Mouse (Mus musculus) MEL (cell line): ENCODE data around the gene Eapp. TPM values are rescaled to one million over a fixed set of nuclear protein-coding genes. Genes with fewer than 3 reads are reported as not detected.

Experiments used
- DNase-seq: peaks from one replicate; pipeline ENCODE4 v3.0.0; 2011; ENCODE audit warnings: low read depth, low spot score
- H3K27ac ChIP-seq: 2 replicates; pipeline ENCODE4 v1.5.1; 2012; ENCODE audit warnings: low read depth, mild to moderate bottlenecking, control low read depth, low read length, moderate library complexity; ENCODE audit not compliant: control insufficient read depth
- H3K27me3 ChIP-seq, 2 experiments: fragments of 150-350 bp in 1 of 2; sonication (generic) in 1 of 2; 2 replicates each; pipeline ENCODE4 v1.6.1; 2012; ENCODE audit warnings: low read length in 2 of 2, mild to moderate bottlenecking in 2 of 2, improper control_type of control experiment in 1 of 2, moderate library complexity in 1 of 2; ENCODE audit not compliant: insufficient read depth in 2 of 2, control insufficient read depth in 1 of 2
- H3K36me3 ChIP-seq, 2 experiments: 2 replicates each; pipeline ENCODE4 v1.6.1; 2012 to 2014; ENCODE audit warnings: low read length in 2 of 2, improper control_type of control experiment in 1 of 2, inconsistent platforms in 1 of 2, mild to moderate bottlenecking in 1 of 2; ENCODE audit not compliant: insufficient read depth in 2 of 2, control insufficient read depth in 1 of 2
- H3K4me1 ChIP-seq, 2 experiments: fragments of 150-350 bp in 1 of 2; sonication (generic) in 1 of 2; 2 replicates each; pipeline ENCODE4 v1.6.1; 2012; ENCODE audit warnings: low read length in 2 of 2, improper control_type of control experiment in 1 of 2, mild to moderate bottlenecking in 1 of 2; ENCODE audit not compliant: insufficient read depth in 2 of 2, control insufficient read depth in 1 of 2
- H3K4me3 ChIP-seq, 2 experiments: fragments of 150-350 bp in 1 of 2; sonication (generic) in 1 of 2; 2 replicates each; pipeline ENCODE4 v1.5.1; 2012; ENCODE audit warnings: low read depth in 2 of 2, low read length in 2 of 2, mild to moderate bottlenecking in 2 of 2, moderate library complexity in 2 of 2, control low read depth in 1 of 2, improper control_type of control experiment in 1 of 2; ENCODE audit not compliant: control insufficient read depth in 1 of 2, insufficient read depth in 1 of 2
- H3K79me2 ChIP-seq: 2 replicates; pipeline ENCODE4 v1.6.1; 2012; ENCODE audit warnings: mild to moderate bottlenecking, low read length, moderate library complexity; ENCODE audit not compliant: control insufficient read depth, poor library complexity, insufficient read depth
- H3K9ac ChIP-seq: 2 replicates; pipeline ENCODE4 v1.6.1; 2012; ENCODE audit warnings: low read depth, mild to moderate bottlenecking, control low read depth, low read length, moderate library complexity; ENCODE audit not compliant: control insufficient read depth, poor library complexity, severe bottlenecking
- H3K9me3 ChIP-seq: fragments of 150-350 bp; sonication (generic); replicated peaks from 2 replicates; pipeline ENCODE4 v1.6.1; 2012; ENCODE audit warnings: mild to moderate bottlenecking, low read length, improper control_type of control experiment, moderate library complexity; ENCODE audit not compliant: insufficient read depth
- E2F4 ChIP-seq: IDR thresholded peaks from 2 replicates; pipeline ENCODE4 v1.6.1; 2011; ENCODE audit warnings: low read depth, low read length, improper control_type of control experiment, borderline replicate concordance
- EP300 ChIP-seq, 2 experiments: IDR thresholded peaks; 2 replicates each; pipeline ENCODE4 v1.6.1; 2011; ENCODE audit warnings: improper control_type of control experiment in 2 of 2, low read length in 2 of 2, low read depth in 1 of 2, mild to moderate bottlenecking in 1 of 2
- ETS1 ChIP-seq: IDR thresholded peaks from 2 replicates; pipeline ENCODE4 v1.6.1; 2012; ENCODE audit warnings: low read depth, mild to moderate bottlenecking, inconsistent platforms, low read length, improper control_type of control experiment, moderate library complexity
- GABPA ChIP-seq: IDR thresholded peaks from 2 replicates; pipeline ENCODE4 v1.6.1; 2012; ENCODE audit warnings: low read depth, mild to moderate bottlenecking, inconsistent platforms, low read length, improper control_type of control experiment, moderate library complexity
- HCFC1 ChIP-seq: IDR thresholded peaks from 2 replicates; pipeline ENCODE4 v1.6.1; 2012; ENCODE audit warnings: low read depth, mild to moderate bottlenecking, inconsistent platforms, low read length, improper control_type of control experiment, moderate library complexity
- KAT2A ChIP-seq: conservative IDR thresholded peaks from 2 replicates; pipeline ENCODE4 v1.6.1; 2012; ENCODE audit warnings: low read depth, low read length, improper control_type of control experiment, inconsistent platforms
- MAFK ChIP-seq: IDR thresholded peaks from 2 replicates; pipeline ENCODE4 v1.6.1; 2011; ENCODE audit warnings: low read depth, mild to moderate bottlenecking, low read length, improper control_type of control experiment, borderline replicate concordance
- MAX ChIP-seq: IDR thresholded peaks from 2 replicates; pipeline ENCODE4 v1.6.1; 2011; ENCODE audit warnings: low read length, improper control_type of control experiment
- MEF2A ChIP-seq: IDR thresholded peaks from 2 replicates; pipeline ENCODE4 v1.6.1; 2014; ENCODE audit warnings: low read depth, mild to moderate bottlenecking, inconsistent platforms, low read length, improper control_type of control experiment; ENCODE audit not compliant: poor library complexity, insufficient replicate concordance, severe bottlenecking; ENCODE audit errors: extremely low read depth
- MYB ChIP-seq: IDR thresholded peaks from 2 replicates; pipeline ENCODE4 v1.6.1; 2011; ENCODE audit warnings: mild to moderate bottlenecking, low read depth, low read length, improper control_type of control experiment
- NRF1 ChIP-seq: IDR thresholded peaks from 2 replicates; pipeline ENCODE4 v1.6.1; 2014; ENCODE audit warnings: low read depth, mild to moderate bottlenecking, inconsistent platforms, low read length, improper control_type of control experiment, moderate library complexity; ENCODE audit not compliant: poor library complexity, insufficient read depth, severe bottlenecking
- POLR2AphosphoS2 ChIP-seq: IDR thresholded peaks from 2 replicates; pipeline ENCODE4 v1.6.1; 2011; ENCODE audit warnings: low read length, improper control_type of control experiment
- RAD21 ChIP-seq: IDR thresholded peaks from 2 replicates; pipeline ENCODE4 v1.6.1; 2011; ENCODE audit warnings: mild to moderate bottlenecking, low read depth, low read length, improper control_type of control experiment
- RCOR1 ChIP-seq: IDR thresholded peaks from 2 replicates; pipeline ENCODE4 v1.6.1; 2012; ENCODE audit warnings: low read depth, mild to moderate bottlenecking, inconsistent platforms, low read length, improper control_type of control experiment
- SIN3A ChIP-seq: IDR thresholded peaks from 2 replicates; pipeline ENCODE4 v1.6.1; 2012; ENCODE audit warnings: low read length, improper control_type of control experiment, inconsistent platforms
- SMC3 ChIP-seq: IDR thresholded peaks from 2 replicates; pipeline ENCODE4 v1.6.1; 2011; ENCODE audit warnings: low read depth, low read length, improper control_type of control experiment
- UBTF ChIP-seq: IDR thresholded peaks from 2 replicates; pipeline ENCODE4 v1.6.1; 2012; ENCODE audit warnings: low read depth, mild to moderate bottlenecking, inconsistent platforms, low read length, improper control_type of control experiment, moderate library complexity, borderline replicate concordance; ENCODE audit not compliant: insufficient read depth
- USF2 ChIP-seq, 2 experiments: IDR thresholded peaks; 2 replicates each; pipeline ENCODE4 v1.6.1; 2011 to 2012; ENCODE audit warnings: improper control_type of control experiment in 2 of 2, low read length in 2 of 2, borderline replicate concordance in 1 of 2, inconsistent platforms in 1 of 2, low read depth in 1 of 2, mild to moderate bottlenecking in 1 of 2; ENCODE audit not compliant: insufficient read depth in 1 of 2
- ZKSCAN1 ChIP-seq: IDR thresholded peaks from 2 replicates; pipeline ENCODE4 v1.6.1; 2012; ENCODE audit warnings: low read depth, mild to moderate bottlenecking, inconsistent platforms, low read length, improper control_type of control experiment, moderate library complexity
- ZMIZ1 ChIP-seq: IDR thresholded peaks from 2 replicates; pipeline ENCODE4 v1.6.1; 2012; ENCODE audit warnings: low read depth, mild to moderate bottlenecking, inconsistent platforms, low read length, improper control_type of control experiment, moderate library complexity
- ZNF384 ChIP-seq: IDR thresholded peaks from 2 replicates; pipeline ENCODE4 v1.6.1; 2012; ENCODE audit warnings: low read depth, mild to moderate bottlenecking, inconsistent platforms, low read length, improper control_type of control experiment
- polyA plus RNA-seq, 2 experiments: library from polyadenylated mRNA; stranded (reverse) in 1 of 2; unstranded in 1 of 2; fragments of >175 nt in 1 of 2; fragments of >200 nt in 1 of 2; gene quantifications; 2 replicates each; pipeline versions ENCODE4 v1.2.1 to v1.2.4; 2012; ENCODE audit warnings: low replicate concordance in 2 of 2, low read depth in 1 of 2; ENCODE audit not compliant: insufficient read length in 2 of 2, insufficient read depth in 1 of 2, missing spikeins in 1 of 2
- total RNA-seq: library from RNA; depleted of rRNA; stranded (reverse); fragments of 300-350 nt; gene quantifications from 2 replicates; pipeline ENCODE4 v1.2.3, GENCODE M21; 2012

Gene Eapp
- total and polyA plus RNA-seq, 3 experiments = 50.4 to 50.7 TPM; not detected in 1

DNA sequence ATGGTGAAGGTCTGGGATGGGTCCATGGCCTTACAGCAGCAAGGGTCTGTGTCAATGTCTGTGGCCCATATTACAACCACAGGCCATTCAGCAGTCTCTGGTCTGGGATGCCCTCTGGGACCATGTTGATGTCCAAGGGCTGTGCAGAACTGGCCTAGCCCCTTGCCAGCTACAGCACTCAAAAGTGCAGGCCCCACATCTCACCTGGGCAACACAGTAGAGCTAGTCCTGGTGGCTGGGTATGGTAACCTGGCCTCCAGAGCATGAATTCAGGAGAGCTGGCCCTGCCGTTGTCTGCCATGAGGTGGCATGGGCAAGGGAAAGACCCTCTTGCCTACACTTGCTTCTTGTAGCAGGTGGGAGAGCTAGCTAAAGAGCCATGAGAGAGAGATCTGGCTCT is 27.6 kb downstream of the Eapp start:
- DNase-seq = no peak
- Histone ChIP-seq H3K4me1 (no peaks in the 10 kb centered on the region), H3K79me2 (no peaks in the 10 kb centered on the region)
- no peak for TF ChIP-seq USF2 (IDR thresholded peaks at IDR 0.05; ENCODE audit: borderline replicate concordance in 1 of 2, insufficient read depth in 1 of 2, low read depth in 1 of 2, low read length in 2 of 2)
- TF ChIP-seq RCOR1 = no peak
- TF ChIP-seq SMC3 = no peak
- TF ChIP-seq GABPA = no peak
- TF ChIP-seq KAT2A = no peak
- no peak for TF ChIP-seq HCFC1
- TF ChIP-seq MYB = no peak
- TF ChIP-seq ZNF384 = no peak
- TF ChIP-seq ETS1 = no peak
- TF ChIP-seq ZKSCAN1 = no peak
- no peak for TF ChIP-seq RAD21
- TF ChIP-seq MAX = no peak
- TF ChIP-seq, all 39 proteins: peak for 0
- no peak overlapping the region for H3K4me3 ChIP-seq
- H3K27ac ChIP-seq = no peak overlapping the region
- H3K36me3 ChIP-seq = peaks cover 0 to 4% of the 10 kb centered on the region in 2 experiments; a peak in 2 of 4 replicates
- no peaks in the 10 kb centered on the region for H3K27me3 ChIP-seq
- H3K9me3 ChIP-seq = no peaks in the 10 kb centered on the region
- no peak overlapping the region for H3K9ac ChIP-seq

DNA sequence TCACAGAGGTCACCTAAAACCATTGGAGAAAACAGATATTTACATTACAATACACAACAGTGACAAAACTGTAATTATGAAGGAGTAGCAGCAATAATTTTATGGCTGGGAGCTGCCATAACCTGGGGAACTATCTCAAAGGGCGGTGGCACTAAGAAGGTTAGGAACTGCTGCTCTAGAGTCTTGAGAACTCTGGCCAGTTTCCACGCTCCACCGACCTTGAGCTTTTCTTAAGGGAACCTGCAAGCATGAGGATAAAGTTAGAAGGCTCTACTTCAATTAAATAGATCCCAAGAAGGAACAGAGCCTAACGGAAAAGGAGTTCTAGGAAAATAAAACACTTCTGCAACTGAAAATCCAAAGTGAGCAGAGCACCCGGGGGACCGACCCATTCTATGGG is 30.2 kb downstream of the Eapp start:
- TF ChIP-seq SIN3A (no peak), MAX (no peak), ZMIZ1 (no peak), EP300 (IDR thresholded peaks at IDR 0.05; ENCODE audit: low read depth in 1 of 2, low read length in 2 of 2) (no peak), USF2 (IDR thresholded peaks at IDR 0.05; ENCODE audit: borderline replicate concordance in 1 of 2, insufficient read depth in 1 of 2, low read depth in 1 of 2, low read length in 2 of 2) (no peak), POLR2AphosphoS2 (no peak), E2F4 (no peak), ZNF384 (no peak), NRF1 (no peak), UBTF (no peak), MAFK (no peak), ZKSCAN1 (no peak), MEF2A (no peak)
- TF ChIP-seq, all 39 proteins: peak for 0
- Histone ChIP-seq H3K4me1 (no peaks in the 10 kb centered on the region), H3K4me3 (no peak overlapping the region), H3K27ac (no peak overlapping the region), H3K9ac (no peak overlapping the region), H3K9me3 (no peaks in the 10 kb centered on the region), H3K36me3 (no peaks in the 10 kb centered on the region), H3K27me3 (no peaks in the 10 kb centered on the region), H3K79me2 (no peaks in the 10 kb centered on the region)
- DNase-seq = no peak
